Mouse (Mus musculus) lung, adult 2 months (tissue): ENCODE data around the gene Akirin2.

Source experiments
- CTCF ChIP-seq: fragments of 200-500 bp; IDR thresholded peaks from 2 replicates; pipeline ENCODE4 v1.5.1; 2011; ENCODE audit warnings: mild to moderate bottlenecking, low read length, control low read depth; ENCODE audit not compliant: insufficient read depth
- POLR2A ChIP-seq: fragments of 200-500 bp; IDR thresholded peaks from 2 replicates; pipeline ENCODE4 v1.6.1; 2011; ENCODE audit warnings: low read depth, mild to moderate bottlenecking, control low read depth, low read length, borderline replicate concordance; ENCODE audit errors: extremely low read depth

DNA sequence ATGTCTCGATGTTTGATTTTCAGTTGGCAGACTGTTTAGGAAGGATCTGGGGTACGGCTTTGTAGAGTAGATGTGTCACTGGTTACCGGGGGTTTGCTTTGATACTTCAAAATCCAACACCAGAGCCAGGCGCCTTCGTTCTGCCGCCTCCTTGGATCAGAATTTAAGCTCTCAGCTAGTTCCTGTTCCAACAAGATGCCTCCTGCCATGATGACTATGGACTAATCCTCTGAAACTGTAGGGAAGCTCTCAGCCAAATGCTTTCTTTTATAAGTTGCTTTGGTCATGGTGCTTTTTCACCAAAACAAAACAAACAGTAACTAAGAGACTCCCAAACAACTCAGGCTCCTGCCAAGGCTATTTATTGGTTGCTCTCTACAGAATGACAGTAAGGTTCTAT lies 52.4 kb downstream of the Akirin2 start:
- TF ChIP-seq POLR2A (no peak), CTCF (no peak)
